Mouse (Mus musculus) ES-Bruce4 (cell line): Measurements from ENCODE around the gene Lrch1. TPM values are rescaled to one million over a fixed set of nuclear protein-coding genes. Genes with fewer than 3 reads are reported as not detected.

Experiments used
- H3K27ac ChIP-seq: 2 replicates; pipeline ENCODE4 v1.5.1; 2012; ENCODE audit warnings: low read length, inconsistent platforms; ENCODE audit not compliant: insufficient read depth
- H3K27me3 ChIP-seq: 2 replicates; pipeline ENCODE4 v1.6.1; 2012; ENCODE audit warnings: mild to moderate bottlenecking, low read length, inconsistent platforms; ENCODE audit not compliant: control insufficient read depth, poor library complexity, insufficient read depth, severe bottlenecking
- H3K36me3 ChIP-seq: 2 replicates; pipeline ENCODE4 v1.6.1; 2012; ENCODE audit warnings: inconsistent platforms, mild to moderate bottlenecking, low read length, moderate library complexity; ENCODE audit not compliant: control insufficient read depth, poor library complexity, insufficient read depth, severe bottlenecking
- H3K4me1 ChIP-seq: one replicate; pipeline ENCODE4 v1.8.1; 2011; ENCODE audit warnings: low read length; ENCODE audit not compliant: control insufficient read depth, insufficient read depth
- H3K4me3 ChIP-seq: 2 replicates; pipeline ENCODE4 v1.5.1; 2011; ENCODE audit warnings: low read depth, mild to moderate bottlenecking, low read length
- H3K9ac ChIP-seq: 2 replicates; pipeline ENCODE4 v1.6.1; 2012; ENCODE audit warnings: low read depth, mild to moderate bottlenecking, inconsistent platforms; ENCODE audit not compliant: poor library complexity, severe bottlenecking
- H3K9me3 ChIP-seq: replicated peaks from 2 replicates; pipeline ENCODE4 v1.6.1; 2012; ENCODE audit warnings: mild to moderate bottlenecking, low read length, inconsistent platforms; ENCODE audit not compliant: control insufficient read depth, poor library complexity, insufficient read depth, severe bottlenecking
- CTCF ChIP-seq: IDR thresholded peaks from one replicate; pipeline ENCODE4 v1.8.1; 2011; ENCODE audit warnings: low read depth, low read length
- EP300 ChIP-seq: IDR thresholded peaks from 2 replicates; pipeline ENCODE4 v1.6.1; 2011; ENCODE audit warnings: low read depth, low read length; ENCODE audit not compliant: insufficient read depth
- POLR2A ChIP-seq: IDR thresholded peaks from one replicate; pipeline ENCODE4 v1.8.1; 2011; ENCODE audit warnings: low read length; ENCODE audit not compliant: insufficient read depth
- polyA plus RNA-seq: library from polyadenylated mRNA; stranded (reverse); fragments of >200 nt; gene quantifications from 2 replicates; pipeline ENCODE4 v1.2.4, GENCODE M21; 2011; ENCODE audit warnings: low read depth; ENCODE audit not compliant: missing spikeins, insufficient read depth, insufficient read length

Lrch1 gene
- polyA plus RNA-seq, 1 experiment: 17.0 TPM

DNA sequence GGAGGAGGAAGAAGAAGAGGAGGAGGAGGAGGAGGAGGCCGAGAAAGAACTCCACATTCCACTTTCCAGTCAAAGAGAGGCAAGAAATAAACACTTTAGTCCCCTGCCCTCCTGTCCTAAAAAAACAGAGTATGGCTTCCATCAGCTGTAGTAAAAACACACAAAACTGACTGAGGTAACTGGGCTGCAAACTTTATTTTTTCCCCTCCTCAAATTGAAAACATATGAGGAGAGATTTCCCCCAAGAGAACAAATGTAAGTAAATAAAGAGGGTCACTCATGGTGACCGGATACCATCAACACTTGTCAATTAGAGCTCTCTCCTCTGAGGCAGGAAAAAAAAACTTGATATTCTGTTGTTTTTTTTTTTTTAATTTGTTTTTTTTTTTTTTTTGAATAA lies 125.6 kb downstream of the Lrch1 start:
- Histone ChIP-seq H3K27me3 (no peaks in the 10 kb centered on the region), H3K36me3 (no peaks in the 10 kb centered on the region), H3K4me3 (no peak overlapping the region), H3K9ac (no peak overlapping the region), H3K27ac (no peak overlapping the region), H3K4me1 (no peaks in the 10 kb centered on the region), H3K9me3 (no peaks in the 10 kb centered on the region)
- TF ChIP-seq POLR2A (no peak), EP300 (no peak), CTCF (no peak)

GRCm38 (mm10) chr14:74820180-74820813 lies 127.4 kb downstream of the Lrch1 start:
- Histone ChIP-seq H3K27me3 (no peaks in the 10 kb centered on the region), H3K27ac (no peak overlapping the region), H3K36me3 (no peaks in the 10 kb centered on the region), H3K9me3 (no peaks in the 10 kb centered on the region), H3K9ac (no peak overlapping the region), H3K4me1 (no peaks in the 10 kb centered on the region), H3K4me3 (no peak overlapping the region)
- no peak for TF ChIP-seq CTCF
- no peak for TF ChIP-seq EP300
- TF ChIP-seq POLR2A: no peak

- no peaks in the 10 kb centered on the region for H3K36me3 ChIP-seq
- no peaks in the 10 kb centered on the region for H3K9me3 ChIP-seq
- H3K4me3 ChIP-seq: no peak overlapping the region
- H3K27ac ChIP-seq: no peak overlapping the region
- H3K27me3 ChIP-seq: no peaks in the 10 kb centered on the region
- TF ChIP-seq EP300 (no peak), CTCF (no peak), POLR2A (no peak)
- no peak overlapping the region for H3K9ac ChIP-seq
- no peaks in the 10 kb centered on the region for H3K4me1 ChIP-seq
Observed at GRCm38 (mm10) chr14:74816705-74817104, 131.0 kb downstream of the Lrch1 start.

DNA sequence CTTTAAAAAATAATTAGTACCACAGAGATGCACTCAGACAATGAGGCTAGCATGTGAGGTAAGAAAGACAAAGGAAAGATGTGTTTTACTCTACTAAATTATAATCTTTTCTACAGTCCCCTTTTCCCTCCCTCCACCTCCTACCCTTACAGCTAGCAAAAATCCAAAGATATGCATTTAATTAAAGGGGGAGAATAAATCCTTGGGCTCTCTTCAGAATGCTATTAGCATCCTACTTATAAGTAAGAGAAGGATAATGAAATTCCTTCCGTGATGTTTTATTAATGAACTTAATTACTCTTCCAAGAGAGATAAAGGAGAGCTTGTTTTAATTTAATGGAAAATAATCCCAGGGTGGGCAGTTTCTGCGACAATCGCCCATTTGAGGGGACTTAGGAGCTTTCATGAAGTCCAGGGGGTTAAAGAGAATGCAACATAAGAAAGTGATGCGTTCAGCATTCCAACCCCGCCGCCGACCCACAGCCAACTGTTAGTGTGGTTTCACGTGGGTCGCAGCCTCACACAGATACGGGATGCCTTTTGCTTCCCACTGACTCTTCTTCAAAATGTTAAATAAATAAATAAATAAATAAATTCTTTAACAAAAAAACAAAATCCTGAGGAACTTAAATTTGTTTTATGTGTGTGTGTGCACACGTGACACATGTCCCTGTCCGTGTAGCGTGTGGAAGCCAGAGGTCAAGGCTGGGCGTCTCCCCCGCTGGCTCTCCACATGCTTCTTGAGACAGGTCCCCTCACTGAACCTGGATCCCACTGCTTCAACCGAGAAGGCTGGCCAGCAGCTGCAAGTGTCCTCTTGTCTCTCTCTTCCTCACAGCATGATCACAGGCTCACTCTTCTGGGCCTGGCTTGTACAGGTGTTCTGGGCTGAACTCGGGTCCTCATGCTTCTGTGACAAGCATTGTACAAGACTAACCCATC lies 132.6 kb downstream of the Lrch1 start:
- TF ChIP-seq POLR2A (no peak), EP300 (no peak), CTCF (no peak)
- H3K27me3 ChIP-seq: no peaks in the 10 kb centered on the region
- no peak overlapping the region for H3K4me3 ChIP-seq
- no peak overlapping the region for H3K27ac ChIP-seq
- H3K4me1 ChIP-seq: no peaks in the 10 kb centered on the region
- H3K9ac ChIP-seq: no peak overlapping the region
- H3K9me3 ChIP-seq: no peaks in the 10 kb centered on the region
- H3K36me3 ChIP-seq: 0 out of 2 replicates have a peak, but pooled peaks cover 3% of the 10 kb centered on the region

GRCm38 (mm10) chr14:74811617-74812016 lies 136.1 kb downstream of the Lrch1 start:
- no peaks in the 10 kb centered on the region for H3K9me3 ChIP-seq
- no peak for TF ChIP-seq POLR2A
- TF ChIP-seq EP300: no peak
- TF ChIP-seq CTCF: no peak
- H3K27ac ChIP-seq: no peak overlapping the region
- no peaks in the 10 kb centered on the region for H3K4me1 ChIP-seq
- H3K4me3 ChIP-seq: no peak overlapping the region
- peaks cover 3% of the 10 kb centered on the region for H3K36me3 ChIP-seq
- H3K9ac ChIP-seq: no peak overlapping the region
- H3K27me3 ChIP-seq: no peaks in the 10 kb centered on the region

DNA sequence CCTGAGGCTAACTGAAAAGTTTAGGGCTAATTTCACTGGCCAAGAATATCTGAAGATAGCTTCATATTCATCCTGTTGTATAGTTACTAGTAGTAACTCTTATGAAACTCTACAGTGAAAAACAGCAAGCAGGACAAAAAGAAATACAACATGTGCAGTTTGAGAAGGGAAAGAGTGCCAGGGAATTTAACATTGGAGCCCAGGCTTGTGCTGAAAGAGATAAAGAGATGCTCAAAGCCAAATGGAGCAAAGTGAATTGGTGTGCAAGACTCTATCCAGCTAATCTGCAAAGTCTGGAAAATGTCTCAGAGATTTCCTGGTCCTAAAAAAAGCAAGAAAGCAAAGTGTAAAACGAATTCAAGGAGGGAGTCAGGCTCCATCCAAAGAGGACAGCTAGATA lies 145.7 kb downstream of the Lrch1 start:
- TF ChIP-seq EP300 (no peak), POLR2A (no peak), CTCF (no peak)
- no peak overlapping the region for H3K9ac ChIP-seq
- no peak overlapping the region for H3K4me3 ChIP-seq
- no peak overlapping the region for H3K27ac ChIP-seq
- no peaks in the 10 kb centered on the region for H3K36me3 ChIP-seq
- H3K4me1 ChIP-seq: no peaks in the 10 kb centered on the region
- H3K27me3 ChIP-seq: no peaks in the 10 kb centered on the region
- H3K9me3 ChIP-seq: peaks cover 16% of the 10 kb centered on the region
